In the genomic region with DNA sequence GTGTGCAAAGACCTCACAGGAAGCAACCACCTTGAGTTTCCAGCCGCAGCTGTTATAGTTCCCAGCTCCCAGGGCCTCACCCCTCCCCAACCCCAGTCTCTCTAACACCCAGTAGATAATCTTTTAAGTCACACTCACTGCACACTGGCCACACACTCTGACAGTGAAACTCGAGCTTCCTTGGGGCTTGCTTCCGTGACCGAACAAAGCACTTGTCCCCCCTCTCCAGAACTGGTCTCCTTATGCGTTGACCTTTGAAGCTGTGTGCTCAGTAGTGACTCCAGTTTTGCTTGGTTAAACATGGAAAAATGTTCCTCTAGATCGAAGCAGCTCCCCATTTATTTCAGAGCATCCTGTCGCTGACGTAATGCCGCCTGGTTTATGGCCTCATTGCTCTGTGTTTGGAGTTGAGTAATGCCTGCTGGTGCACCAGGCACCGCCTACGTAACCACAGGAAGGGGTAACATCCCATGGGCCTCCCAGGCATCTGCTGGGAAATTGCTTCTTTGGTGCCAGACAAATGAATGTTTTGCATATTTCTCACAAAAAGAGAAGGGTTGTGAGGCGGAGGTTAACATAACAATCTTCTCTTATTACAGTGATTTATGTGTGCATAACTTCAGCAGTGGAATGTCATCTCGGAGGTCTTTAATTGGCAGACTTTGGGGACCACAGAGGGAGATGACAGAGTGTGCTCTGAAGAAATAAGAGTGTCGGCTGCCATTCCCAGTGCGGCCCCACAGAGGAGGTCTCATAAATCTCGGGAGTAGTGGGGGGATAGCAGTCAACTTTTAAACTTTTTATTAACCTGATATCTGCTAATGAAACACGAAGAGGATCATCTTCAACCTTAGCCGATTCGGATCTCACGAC, we compare ENCODE assay signal across 8 mouse cellular contexts.
DNase-seq lines count a peak whose midpoint lies in the region; ATAC-seq and TF ChIP-seq lines count a peak whose summit lies in the region.

No protein-coding gene starts in this region.

- no peaks in the 10 kb centered on the region for H3K27me3 ChIP-seq in neural tube, embryonic 11.5 days (ENCODE audit: control insufficient read depth, insufficient read depth, low read length)
- H3K27me3 ChIP-seq in neural tube, embryonic 15.5 days (replicated peaks) = no peaks in the 10 kb centered on the region
- H3K27me3 ChIP-seq in intestine, embryonic 15.5 days (replicated peaks) = no peaks in the 10 kb centered on the region
- H3K27me3 ChIP-seq in myocyte (ENCODE audit: control insufficient read depth, insufficient read depth, insufficient read length) = no peaks in the 10 kb centered on the region
- no peaks in the 10 kb centered on the region for H3K27me3 ChIP-seq in forebrain, embryonic 15.5 days

- no peak overlapping the region for H3K9ac ChIP-seq in neural tube, embryonic 11.5 days (ENCODE audit: low read length)
- H3K9ac ChIP-seq in neural tube, embryonic 15.5 days (replicated peaks) = no peak overlapping the region
- no peak overlapping the region for H3K9ac ChIP-seq in intestine, embryonic 15.5 days
- H3K9ac ChIP-seq in forebrain, embryonic 15.5 days (replicated peaks) = no peak overlapping the region

- WGBS in neural tube, embryonic 11.5 days = 61% methylated on average over 20 of the region's 20 CpGs
- WGBS in neural tube, embryonic 15.5 days = 66% methylated on average over 20 of the region's 20 CpGs
- WGBS in intestine, embryonic 15.5 days = 41% methylated on average over 20 of the region's 20 CpGs
- 85% methylated on average over 20 of the region's 20 CpGs for WGBS in forebrain, embryonic 15.5 days

- no peak overlapping the region for H3K4me2 ChIP-seq in neural tube, embryonic 11.5 days (ENCODE audit: low read depth)
- no peak overlapping the region for H3K4me2 ChIP-seq in neural tube, embryonic 15.5 days
- no peak overlapping the region for H3K4me2 ChIP-seq in intestine, embryonic 15.5 days (replicated peaks)
- peak overlapping the region; percentile 52 for H3K4me2 ChIP-seq in myocyte (ENCODE audit: low read depth)
- no peak overlapping the region for H3K4me2 ChIP-seq in forebrain, embryonic 15.5 days (replicated peaks)

- no peaks in the 10 kb centered on the region for H3K4me1 ChIP-seq in neural tube, embryonic 11.5 days (ENCODE audit: control insufficient read depth, insufficient read depth, low read length)
- H3K4me1 ChIP-seq in neural tube, embryonic 15.5 days = no peaks in the 10 kb centered on the region
- 0 out of 2 replicates have a peak, but pooled peaks cover 9% of the 10 kb centered on the region for H3K4me1 ChIP-seq in intestine, embryonic 15.5 days (replicated peaks)
- no peaks in the 10 kb centered on the region for H3K4me1 ChIP-seq in forebrain, embryonic 15.5 days

- H3K79me2 ChIP-seq in myocyte (ENCODE audit: control insufficient read depth, insufficient read depth) = no peaks in the 10 kb centered on the region

- H3K36me3 ChIP-seq in neural tube, embryonic 11.5 days (ENCODE audit: control insufficient read depth, insufficient read depth, low read length) = no peaks in the 10 kb centered on the region
- H3K36me3 ChIP-seq in neural tube, embryonic 15.5 days = no peaks in the 10 kb centered on the region
- no peaks in the 10 kb centered on the region for H3K36me3 ChIP-seq in intestine, embryonic 15.5 days
- H3K36me3 ChIP-seq in myocyte (ENCODE audit: control insufficient read depth, insufficient read depth) = no peaks in the 10 kb centered on the region
- no peaks in the 10 kb centered on the region for H3K36me3 ChIP-seq in forebrain, embryonic 15.5 days

- peak; percentile 33 for DNase-seq in neural tube, embryonic 11.5 days (ENCODE audit: low spot score)
- peak; percentile 37 to 44 for DNase-seq in layer of hippocampus, adult 8-10 months (ENCODE audit: low spot score in 2 of 2)
- no peak for DNase-seq in right cerebral cortex, adult 2 months (ENCODE audit: low spot score in 2 of 2)
- DNase-seq in heart, postnatal 14 days = no peak

- no peak overlapping the region for H3K4me3 ChIP-seq in neural tube, embryonic 11.5 days (ENCODE audit: low read depth, low read length)
- no peak overlapping the region for H3K4me3 ChIP-seq in neural tube, embryonic 15.5 days (replicated peaks)
- H3K4me3 ChIP-seq in intestine, embryonic 15.5 days (replicated peaks) = no peak overlapping the region
- H3K4me3 ChIP-seq in myocyte = peak overlapping the region; percentile 16
- H3K4me3 ChIP-seq in forebrain, embryonic 15.5 days = no peak overlapping the region

- TF ChIP-seq POLR2A in myocyte (IDR thresholded peaks at IDR 0.05; ENCODE audit: insufficient read length, low read depth) = no peak

- ATAC-seq in neural tube, embryonic 11.5 days (ENCODE audit: insufficient read depth, low FRiP score, low TSS enrichment) = no peak
- ATAC-seq in neural tube, embryonic 15.5 days (ENCODE audit: low FRiP score) = no peak
- peak; percentile 78 for ATAC-seq in intestine, embryonic 15.5 days
- ATAC-seq in forebrain, embryonic 15.5 days (replicated peaks) = no peak

- H3K27ac ChIP-seq in neural tube, embryonic 11.5 days (ENCODE audit: low read depth, low read length) = no peak overlapping the region
- H3K27ac ChIP-seq in neural tube, embryonic 15.5 days (replicated peaks) = no peak overlapping the region
- H3K27ac ChIP-seq in intestine, embryonic 15.5 days = no peak overlapping the region
- H3K27ac ChIP-seq in forebrain, embryonic 15.5 days (replicated peaks) = no peak overlapping the region

- no peaks in the 10 kb centered on the region for H3K9me3 ChIP-seq in neural tube, embryonic 11.5 days (ENCODE audit: control insufficient read depth, low read length)
- no peaks in the 10 kb centered on the region for H3K9me3 ChIP-seq in neural tube, embryonic 15.5 days (replicated peaks)
- H3K9me3 ChIP-seq in intestine, embryonic 15.5 days = no peaks in the 10 kb centered on the region
- no peaks in the 10 kb centered on the region for H3K9me3 ChIP-seq in forebrain, embryonic 15.5 days

- H3ac ChIP-seq in myocyte (ENCODE audit: control insufficient read depth, insufficient read length) = no peak overlapping the region

- intact Hi-C loops in heart, postnatal 14 days (cut with DNase I) = no loop called here

TF ChIP-seq in myocyte, 11 proteins besides CTCF, POLR2A, EP300 and RAD21:
- TF ChIP-seq REST (IDR thresholded peaks at IDR 0.05; ENCODE audit: insufficient read depth, insufficient read length) (no peak), TCF12 (IDR thresholded peaks at IDR 0.05; ENCODE audit: insufficient read depth, poor library complexity, severe bottlenecking) (peak; percentile 53), USF1 (IDR thresholded peaks at IDR 0.05; ENCODE audit: low read depth) (no peak), TCF3 (IDR thresholded peaks at IDR 0.05; ENCODE audit: insufficient read length, low read depth) (peak; percentile 66), CEBPB (IDR thresholded peaks at IDR 0.05; ENCODE audit: insufficient read depth, poor library complexity, severe bottlenecking) (peak; percentile 91), MYOG (IDR thresholded peaks at IDR 0.05; ENCODE audit: control insufficient read depth in 1 of 3, insufficient read depth in 1 of 3, insufficient read length in 2 of 3, low read depth in 2 of 3) (peak in 1 of 3 experiments; percentile 79), SRF (IDR thresholded peaks at IDR 0.05; ENCODE audit: control insufficient read depth, insufficient read length, low read depth) (no peak), MYOD1 (IDR thresholded peaks at IDR 0.05; ENCODE audit: control insufficient read depth in 1 of 3, insufficient read length in 2 of 3, low read depth in 2 of 3) (peak in 2 of 3 experiments; percentile 65 to 85), MAX (IDR thresholded peaks at IDR 0.05; ENCODE audit: low read depth) (peak; percentile 21), E2F4 (IDR thresholded peaks at IDR 0.05; ENCODE audit: insufficient read depth) (no peak)

Comparison
In these comparisons a context has a peak if more than half of its experiments do, and no peak if none do; other contexts are left out.
1. DNase-seq: peak in neural tube, embryonic 11.5 days (single experiment) and layer of hippocampus, adult 8-10 months (2 of 2); none in right cerebral cortex, adult 2 months (0 of 2) and heart, postnatal 14 days (0 of 2).